Mouse (Mus musculus): Measurements from ENCODE around the gene Bphl.

DNA sequence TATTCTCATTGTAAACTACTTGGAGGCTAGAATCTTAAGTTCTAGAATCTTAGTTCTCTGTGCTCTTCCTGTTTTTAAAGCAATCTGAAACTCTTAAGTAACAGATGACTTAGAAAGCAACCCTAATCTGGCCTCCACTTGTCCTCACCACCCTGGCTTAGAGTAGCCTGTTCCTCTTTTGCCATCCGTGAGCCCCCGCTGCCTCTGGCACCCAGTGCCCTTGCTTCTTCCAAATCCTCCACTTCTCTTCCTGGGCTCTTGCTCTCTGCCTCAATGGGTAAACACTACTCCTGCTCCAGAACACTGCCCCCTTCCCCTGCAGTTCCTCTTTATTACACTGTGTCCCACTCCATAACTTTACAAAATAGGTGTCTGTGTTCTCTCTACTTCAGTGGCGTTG lies 14.3 kb downstream of the Bphl start:
- TF ChIP-seq EP300 (IDR thresholded peaks at IDR 0.05; ENCODE audit: insufficient read depth, low read depth, low read length) = no peak
- no peak for TF ChIP-seq CTCF (IDR thresholded peaks at IDR 0.05; ENCODE audit: low read depth, low read length)

All from ES-Bruce4 (cell line).